Mouse (Mus musculus): Measurements from ENCODE around the gene Cdk10. TPM values are rescaled to one million over a fixed set of nuclear protein-coding genes. Genes with fewer than 3 reads are reported as not detected.

Gene Cdk10
- polyA plus RNA-seq, 1 experiment: 71.7 TPM

GRCm38 (mm10) chr8:123235520-123236497 lies 11.2 kb downstream of the Cdk10 start, which contains the start of gene Spata2l:
Gene Spata2l (minus strand): TSS chr8:123236233.
- Histone ChIP-seq H3K4me1 (ENCODE audit: control insufficient read depth, insufficient read depth, low read length) (peaks cover 2% of the 10 kb centered on the region; the same call in 1 of the 2 replicates), H3K4me3 (replicated peaks; ENCODE audit: control insufficient read depth, low read depth, low read length) (peak within 1 kb of the TSS; percentile 86), H3K27ac (ENCODE audit: control insufficient read depth, insufficient read depth, low read depth, low read length, poor library complexity) (no peak within 1 kb of the TSS)
- 3% methylated on average over 57 of the region's 57 CpGs for WGBS
- 0 out of 2 replicates have a peak, but pooled peaks have one; percentile 1 for TF ChIP-seq CTCF (IDR thresholded peaks at IDR 0.05; ENCODE audit: control insufficient read depth, insufficient read depth, low read length)
- TF ChIP-seq POLR2A (IDR thresholded peaks at IDR 0.05; ENCODE audit: borderline replicate concordance, control insufficient read depth, low read depth, low read length): peak; percentile 57; the same call in 1 of the 2 replicates

- Histone ChIP-seq H3K4me3 (replicated peaks; ENCODE audit: control insufficient read depth, low read depth, low read length) (no peak overlapping the region), H3K4me1 (ENCODE audit: control insufficient read depth, insufficient read depth, low read length) (peaks cover 2% of the 10 kb centered on the region; the same call in 1 of the 2 replicates)
- 83% methylated on average over 10 of the region's 10 CpGs for WGBS
These were observed 14.8 kb downstream of the Cdk10 start for GRCm38 (mm10) chr8:123239398-123239797.

DNA sequence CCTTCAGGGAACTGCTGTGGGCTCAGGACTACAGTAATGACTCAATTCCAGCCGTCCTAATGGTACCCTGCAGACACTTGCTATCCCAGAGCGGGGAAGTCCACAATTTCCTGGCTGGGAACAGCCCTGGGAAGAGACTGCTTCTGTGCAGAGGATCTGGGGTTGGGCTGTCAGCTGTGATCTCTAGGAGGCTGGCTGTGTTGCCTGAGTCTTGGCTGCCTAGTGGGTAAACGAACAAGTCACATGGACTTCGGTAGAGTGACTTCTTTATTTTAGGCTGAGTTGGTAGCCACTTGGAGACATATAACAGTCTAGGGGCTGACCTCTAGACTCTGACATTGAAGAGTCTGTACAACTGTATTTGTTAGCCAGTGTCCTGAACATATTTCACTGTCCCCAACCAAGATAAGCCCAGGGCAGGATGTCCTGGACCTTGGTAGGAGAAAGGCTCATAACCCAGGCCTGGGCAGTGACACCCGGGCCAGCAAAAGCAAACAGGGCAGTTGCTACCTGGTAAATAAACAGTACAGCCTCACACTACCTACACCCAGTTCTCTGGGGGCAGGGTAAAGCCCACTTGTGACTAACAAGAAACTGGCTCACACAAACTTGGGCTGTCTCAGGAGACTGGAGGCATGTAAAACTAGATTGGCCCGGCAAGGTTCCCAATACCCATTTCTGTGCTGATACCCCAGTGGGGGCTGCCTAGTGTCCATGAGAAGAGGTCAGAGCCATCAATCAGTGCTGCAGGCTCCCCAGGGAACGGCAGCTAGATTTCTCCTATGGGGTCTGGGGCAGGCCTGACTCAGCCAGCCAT lies 17.7 kb downstream of the Cdk10 start:
- Histone ChIP-seq H3K4me1 (ENCODE audit: control insufficient read depth, insufficient read depth, low read length) (no peaks in the 10 kb centered on the region), H3K4me3 (replicated peaks; ENCODE audit: control insufficient read depth, low read depth, low read length) (no peak overlapping the region), H3K27ac (ENCODE audit: control insufficient read depth, insufficient read depth, low read depth, low read length, poor library complexity) (no peak overlapping the region)
- no peak for TF ChIP-seq POLR2A (IDR thresholded peaks at IDR 0.05; ENCODE audit: borderline replicate concordance, control insufficient read depth, low read depth, low read length)
- no peak for TF ChIP-seq CTCF (IDR thresholded peaks at IDR 0.05; ENCODE audit: control insufficient read depth, insufficient read depth, low read length)
- 80% methylated on average over 7 of the region's 7 CpGs for WGBS

More at GRCm38 (mm10) chr8:123239398-123239797, 14.8 kb downstream of the Cdk10 start:
- no peak overlapping the region for H3K27ac ChIP-seq (ENCODE audit: control insufficient read depth, insufficient read depth, low read depth, low read length, poor library complexity)
- TF ChIP-seq POLR2A (IDR thresholded peaks at IDR 0.05; ENCODE audit: borderline replicate concordance, control insufficient read depth, low read depth, low read length) (no peak), CTCF (IDR thresholded peaks at IDR 0.05; ENCODE audit: control insufficient read depth, insufficient read depth, low read length) (no peak)

GRCm38 (mm10) chr8:123243053-123243452 lies 18.4 kb downstream of the Cdk10 start:
- 77% methylated on average over 11 of the region's 11 CpGs for WGBS
- Histone ChIP-seq H3K27ac (ENCODE audit: control insufficient read depth, insufficient read depth, low read depth, low read length, poor library complexity) (no peak overlapping the region), H3K4me3 (replicated peaks; ENCODE audit: control insufficient read depth, low read depth, low read length) (no peak overlapping the region), H3K4me1 (ENCODE audit: control insufficient read depth, insufficient read depth, low read length) (no peaks in the 10 kb centered on the region; the same call in 1 of the 2 replicates)
- TF ChIP-seq CTCF (IDR thresholded peaks at IDR 0.05; ENCODE audit: control insufficient read depth, insufficient read depth, low read length) (peak; percentile 46), POLR2A (IDR thresholded peaks at IDR 0.05; ENCODE audit: borderline replicate concordance, control insufficient read depth, low read depth, low read length) (no peak)

- no peak overlapping the region for H3K4me3 ChIP-seq (replicated peaks; ENCODE audit: control insufficient read depth, low read depth, low read length)
- peaks cover 1% of the 10 kb centered on the region; the same call in 1 of the 2 replicates for H3K4me1 ChIP-seq (ENCODE audit: control insufficient read depth, insufficient read depth, low read length)
- WGBS: 85% methylated on average over 4 of the region's 4 CpGs
- no peak overlapping the region for H3K27ac ChIP-seq (ENCODE audit: control insufficient read depth, insufficient read depth, low read depth, low read length, poor library complexity)
- TF ChIP-seq CTCF (IDR thresholded peaks at IDR 0.05; ENCODE audit: control insufficient read depth, insufficient read depth, low read length) (no peak), POLR2A (IDR thresholded peaks at IDR 0.05; ENCODE audit: borderline replicate concordance, control insufficient read depth, low read depth, low read length) (no peak)
These were observed 19.7 kb downstream of the Cdk10 start for GRCm38 (mm10) chr8:123244382-123244781.

- TF ChIP-seq POLR2A (IDR thresholded peaks at IDR 0.05; ENCODE audit: borderline replicate concordance, control insufficient read depth, low read depth, low read length): no peak
- TF ChIP-seq CTCF (IDR thresholded peaks at IDR 0.05; ENCODE audit: control insufficient read depth, insufficient read depth, low read length): no peak
- WGBS: 87% methylated on average over 12 of the region's 12 CpGs
- H3K27ac ChIP-seq (ENCODE audit: control insufficient read depth, insufficient read depth, low read depth, low read length, poor library complexity): no peak overlapping the region
- peaks cover 1% of the 10 kb centered on the region; the same call in 1 of the 2 replicates for H3K4me1 ChIP-seq (ENCODE audit: control insufficient read depth, insufficient read depth, low read length)
- no peak overlapping the region for H3K4me3 ChIP-seq (replicated peaks; ENCODE audit: control insufficient read depth, low read depth, low read length)
These were observed 20.9 kb downstream of the Cdk10 start for GRCm38 (mm10) chr8:123245543-123245942.

DNA sequence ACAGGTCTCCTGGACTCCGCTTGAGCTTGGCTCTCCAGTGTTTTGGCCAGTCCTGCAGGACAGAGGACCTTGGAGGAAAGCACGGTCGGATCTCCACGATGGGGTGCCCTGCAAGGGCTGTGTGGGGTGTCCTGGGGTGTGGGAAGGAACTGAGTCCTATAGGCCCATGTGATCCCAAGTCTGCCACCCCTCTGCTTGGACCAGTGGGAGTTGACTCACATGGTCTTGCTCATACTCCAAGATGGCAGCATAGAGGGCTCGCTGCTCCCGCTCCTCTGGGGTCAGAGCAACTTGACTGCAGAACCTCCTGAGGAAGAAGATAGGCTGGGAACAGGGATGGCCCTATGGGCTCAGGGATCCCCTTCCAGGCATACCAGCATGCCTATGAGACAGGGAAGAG lies 23.1 kb downstream of the Cdk10 start:
- 98% methylated on average over 6 of the region's 6 CpGs for WGBS
- no peak for TF ChIP-seq POLR2A (IDR thresholded peaks at IDR 0.05; ENCODE audit: borderline replicate concordance, control insufficient read depth, low read depth, low read length)
- no peak for TF ChIP-seq CTCF (IDR thresholded peaks at IDR 0.05; ENCODE audit: control insufficient read depth, insufficient read depth, low read length)
- H3K4me3 ChIP-seq (replicated peaks; ENCODE audit: control insufficient read depth, low read depth, low read length): no peak overlapping the region
- H3K4me1 ChIP-seq (ENCODE audit: control insufficient read depth, insufficient read depth, low read length): peaks cover 3% of the 10 kb centered on the region; the same call in 1 of the 2 replicates
- no peak overlapping the region for H3K27ac ChIP-seq (ENCODE audit: control insufficient read depth, insufficient read depth, low read depth, low read length, poor library complexity)
